Mouse (Mus musculus) liver, adult (tissue): ENCODE results near the gene Cpne9.

ENCODE experiments used
- GATA4 ChIP-seq: IDR thresholded peaks from 2 replicates; pipeline ENCODE4 v1.6.1; 2014; ENCODE audit warnings: mild to moderate bottlenecking, low read length; ENCODE audit not compliant: insufficient replicate concordance

Gene Cpne9

DNA sequence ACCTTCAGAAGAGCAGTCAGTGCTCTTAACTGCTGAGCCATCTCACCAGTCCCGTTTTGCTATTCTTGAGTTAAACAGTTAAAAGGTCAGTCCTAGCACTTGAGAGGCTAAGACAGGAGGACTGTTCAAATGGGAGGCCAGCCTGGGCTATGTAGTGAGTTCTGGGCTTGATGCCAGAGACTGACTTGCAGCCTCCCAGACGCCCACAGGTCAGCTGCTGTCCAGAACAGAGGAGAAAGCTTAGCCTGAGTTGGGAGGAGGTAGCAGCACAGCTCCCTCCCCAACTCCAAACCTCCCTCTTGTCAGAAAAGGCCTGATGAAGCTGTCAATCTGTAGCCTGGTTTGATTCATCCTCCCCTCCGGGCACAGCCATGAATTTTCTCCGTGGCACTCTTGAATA is 5.3 kb upstream of the Cpne9 start:
- TF ChIP-seq GATA4 = no peak

DNA sequence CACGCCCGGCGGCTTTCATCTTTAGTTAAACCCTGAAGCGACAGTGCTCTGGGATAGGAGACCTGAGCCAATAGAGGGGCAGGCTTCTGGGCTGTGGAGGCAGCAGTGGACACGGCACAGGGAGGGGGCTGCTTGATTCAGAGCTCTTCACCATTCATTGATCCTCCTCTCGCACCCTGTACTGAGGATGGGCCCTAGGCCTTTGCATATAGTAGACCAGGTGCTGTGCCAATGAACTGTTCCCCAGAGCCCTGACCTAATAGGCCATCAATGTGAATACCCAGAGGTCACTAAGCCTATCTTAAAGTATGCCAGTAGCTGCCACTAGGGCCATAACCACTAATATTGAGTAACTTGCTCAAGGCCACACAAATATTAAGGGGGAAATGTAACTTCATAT is 431 bp upstream of the Cpne9 start:
- TF ChIP-seq GATA4 = no peak

DNA sequence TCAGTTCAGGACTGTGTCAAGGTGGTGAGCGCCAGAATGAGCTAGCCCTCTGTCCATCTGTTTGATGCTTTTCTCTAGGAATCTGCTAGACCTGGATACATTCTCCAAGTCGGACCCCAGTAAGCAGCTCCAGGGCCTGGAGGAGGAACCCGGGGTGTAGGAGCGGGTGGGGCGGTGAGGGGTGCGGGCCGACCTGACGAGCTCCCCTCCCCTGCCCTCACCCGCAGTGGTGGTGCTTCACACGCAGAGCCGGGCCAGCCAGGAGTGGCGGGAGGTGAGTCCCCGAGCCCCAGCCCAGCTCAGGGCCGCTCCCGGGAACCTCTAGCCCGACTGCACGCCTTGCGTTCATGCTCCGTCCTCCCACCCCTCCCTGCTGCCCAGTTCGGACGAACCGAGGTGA is 862 bp downstream of the Cpne9 start:
- no peak for TF ChIP-seq GATA4

GRCm38 (mm10) chr6:113283500-113283899 is 1.4 kb downstream of the Cpne9 start:
- no peak for TF ChIP-seq GATA4

DNA sequence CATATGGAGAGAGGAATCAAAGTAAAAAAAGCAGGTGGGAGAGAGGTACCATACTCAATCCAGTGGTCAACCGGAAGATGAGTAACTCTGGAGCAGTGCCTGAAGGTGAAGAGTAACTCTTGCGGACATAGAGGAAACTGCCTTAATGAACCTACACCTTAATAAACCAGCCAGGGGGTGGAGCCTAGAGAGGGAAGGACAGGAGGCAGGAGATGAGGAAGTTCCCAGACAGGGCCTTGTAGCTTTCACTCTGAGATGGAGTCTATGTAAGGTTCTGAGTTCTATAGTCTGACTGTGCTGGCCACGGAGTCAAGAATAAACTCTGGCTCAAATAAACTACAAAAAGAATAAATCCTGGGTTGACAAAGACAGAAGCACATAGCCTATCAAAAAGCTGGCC is 2.8 kb downstream of the Cpne9 start:
- no peak for TF ChIP-seq GATA4

DNA sequence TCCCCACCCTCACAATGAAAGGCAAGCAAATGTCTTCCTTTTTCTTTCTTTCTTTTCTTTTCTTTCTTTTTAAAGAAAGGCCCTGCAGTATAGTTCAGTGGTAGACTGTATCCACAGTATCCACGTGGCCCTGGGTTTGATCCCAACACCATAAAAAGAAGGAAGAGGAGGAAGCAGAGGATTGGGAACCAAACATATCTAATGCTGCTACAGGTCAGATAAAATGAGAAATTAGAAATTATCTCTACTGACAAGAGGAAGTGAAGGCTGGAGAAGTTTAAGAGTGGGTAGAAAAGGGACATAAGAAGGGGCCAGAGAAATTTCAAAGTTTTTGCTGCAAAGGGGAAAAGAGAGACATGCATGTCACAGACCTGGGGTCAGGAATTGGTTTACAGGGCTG is 4.2 kb downstream of the Cpne9 start:
- no peak for TF ChIP-seq GATA4

- no peak for TF ChIP-seq GATA4
Measured at GRCm38 (mm10) chr6:113287236-113287635, 5.1 kb downstream of the Cpne9 start.

GRCm38 (mm10) chr6:113289346-113289745 is 7.2 kb downstream of the Cpne9 start:
- TF ChIP-seq GATA4 = no peak

DNA sequence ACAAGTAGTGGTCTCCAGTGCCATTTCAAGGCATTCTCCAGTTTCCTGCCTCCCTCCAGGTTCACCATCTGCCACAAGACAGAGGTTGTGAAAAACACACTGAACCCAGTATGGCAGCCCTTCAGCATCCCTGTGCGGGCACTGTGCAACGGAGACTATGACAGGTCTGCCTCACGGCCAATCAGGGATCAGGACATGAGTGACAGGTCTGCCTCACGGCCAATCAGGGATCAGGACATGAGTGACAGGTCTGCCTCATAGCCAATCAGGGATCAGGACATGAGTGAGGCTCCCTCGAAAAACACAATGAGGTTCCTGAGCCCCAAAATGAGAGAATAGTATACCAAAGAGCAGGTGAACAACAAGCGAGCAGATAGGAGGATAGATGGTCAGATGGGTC is 8.2 kb downstream of the Cpne9 start:
- no peak for TF ChIP-seq GATA4

GRCm38 (mm10) chr6:113292938-113293337 is 10.8 kb downstream of the Cpne9 start:
- no peak for TF ChIP-seq GATA4

DNA sequence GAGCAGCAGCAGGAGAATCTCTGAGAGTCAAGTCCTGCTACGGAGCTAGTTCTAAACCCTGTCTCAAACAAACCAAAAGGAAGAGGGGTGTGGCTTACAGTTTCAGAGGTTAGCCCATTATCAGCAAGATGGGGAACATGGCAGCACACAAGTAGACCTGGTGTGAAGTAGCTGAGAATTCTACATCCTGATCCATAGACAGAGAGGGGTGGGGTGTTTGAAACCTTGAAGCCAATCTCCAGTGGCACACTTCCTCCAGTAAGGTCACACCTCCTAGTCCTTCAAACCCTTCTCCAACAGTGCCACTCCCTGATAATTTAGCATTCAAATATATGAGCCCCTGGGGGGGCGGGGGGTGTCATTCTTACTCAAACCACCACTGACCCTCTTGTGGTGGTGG is 13.9 kb downstream of the Cpne9 start:
- TF ChIP-seq GATA4 = no peak

GRCm38 (mm10) chr6:113296639-113297038 is 14.5 kb downstream of the Cpne9 start:
- no peak for TF ChIP-seq GATA4

GRCm38 (mm10) chr6:113301350-113301749 is 19.2 kb downstream of the Cpne9 start:
- TF ChIP-seq GATA4 = no peak

DNA sequence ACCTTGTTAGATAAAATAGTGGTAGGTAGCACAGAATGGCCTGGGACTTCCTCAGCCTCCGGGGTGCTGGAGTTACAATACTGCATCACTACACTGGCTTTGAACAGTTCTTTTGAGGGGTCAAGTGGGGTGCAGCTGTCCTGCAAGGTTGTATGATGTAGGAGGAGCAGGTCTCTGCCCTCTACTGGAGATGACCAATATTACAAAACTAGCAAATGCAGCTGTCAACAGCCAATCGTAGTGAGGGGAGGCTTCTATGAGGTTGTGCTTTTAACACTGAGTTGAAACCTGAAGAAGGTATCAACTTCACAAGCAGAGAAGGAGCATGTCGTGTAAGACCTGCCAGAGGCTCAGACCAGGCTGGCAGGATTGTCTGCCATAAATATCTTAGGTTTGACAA is 20.2 kb downstream of the Cpne9 start:
- TF ChIP-seq GATA4 = no peak

DNA sequence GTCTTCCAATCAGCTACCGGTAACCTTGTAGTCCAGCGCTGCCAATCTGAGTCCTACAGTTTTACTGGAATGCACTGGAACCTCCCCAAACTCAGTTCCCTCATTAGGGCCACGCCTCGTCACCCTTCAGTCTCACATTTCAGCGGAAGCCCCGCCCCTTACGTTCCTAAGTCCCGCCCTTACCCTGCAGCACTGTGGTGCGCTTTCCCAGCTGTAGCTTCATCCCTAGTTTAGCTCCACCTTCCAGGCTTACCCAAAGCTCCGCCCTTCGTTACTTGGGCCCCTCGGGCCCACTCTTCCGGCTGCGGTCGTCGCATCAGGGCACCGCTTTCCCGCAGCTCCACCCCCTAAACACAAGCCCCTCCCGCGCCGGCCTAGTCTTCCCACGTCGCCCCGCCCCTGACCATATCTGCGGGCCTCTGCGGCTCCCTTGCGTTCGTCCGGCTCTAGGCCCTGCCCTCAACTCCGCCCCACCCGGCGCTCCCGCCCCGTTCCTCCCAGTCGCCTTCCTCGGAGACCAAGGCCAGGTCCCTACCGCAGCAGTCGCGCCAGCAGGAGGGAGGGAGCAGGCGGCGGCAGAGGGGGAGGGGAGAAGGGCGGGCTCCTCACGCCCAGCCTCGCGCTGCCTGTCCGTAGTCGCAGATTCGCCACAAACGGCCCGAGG is 24.3 kb downstream of the Cpne9 start:
- peak; percentile 78; the same call in 1 of the 2 replicates for TF ChIP-seq GATA4

DNA sequence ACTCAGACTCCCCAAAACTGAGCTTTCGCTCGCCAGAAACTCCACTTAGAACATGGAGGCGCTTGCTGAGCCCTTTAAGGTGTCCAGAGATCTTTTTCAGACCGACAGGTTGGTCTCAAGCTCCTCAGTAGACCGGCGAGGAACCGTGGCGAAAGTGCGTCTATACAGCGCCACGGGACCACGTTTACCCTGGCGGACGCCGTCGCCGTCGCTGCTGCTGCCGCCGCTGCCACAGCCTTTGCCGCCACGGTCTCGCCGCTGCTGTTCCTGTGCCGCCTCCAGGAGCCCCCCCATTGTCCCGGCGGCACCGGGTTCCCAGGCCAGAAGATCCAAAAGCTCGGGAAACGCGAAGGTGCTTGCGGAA is 24.9 kb downstream of the Cpne9 start, which contains the start of gene Brpf1:
Gene Brpf1 (plus strand): TSS at position 152 of the 364 bp plus-strand sequence.
- no peak for TF ChIP-seq GATA4

DNA sequence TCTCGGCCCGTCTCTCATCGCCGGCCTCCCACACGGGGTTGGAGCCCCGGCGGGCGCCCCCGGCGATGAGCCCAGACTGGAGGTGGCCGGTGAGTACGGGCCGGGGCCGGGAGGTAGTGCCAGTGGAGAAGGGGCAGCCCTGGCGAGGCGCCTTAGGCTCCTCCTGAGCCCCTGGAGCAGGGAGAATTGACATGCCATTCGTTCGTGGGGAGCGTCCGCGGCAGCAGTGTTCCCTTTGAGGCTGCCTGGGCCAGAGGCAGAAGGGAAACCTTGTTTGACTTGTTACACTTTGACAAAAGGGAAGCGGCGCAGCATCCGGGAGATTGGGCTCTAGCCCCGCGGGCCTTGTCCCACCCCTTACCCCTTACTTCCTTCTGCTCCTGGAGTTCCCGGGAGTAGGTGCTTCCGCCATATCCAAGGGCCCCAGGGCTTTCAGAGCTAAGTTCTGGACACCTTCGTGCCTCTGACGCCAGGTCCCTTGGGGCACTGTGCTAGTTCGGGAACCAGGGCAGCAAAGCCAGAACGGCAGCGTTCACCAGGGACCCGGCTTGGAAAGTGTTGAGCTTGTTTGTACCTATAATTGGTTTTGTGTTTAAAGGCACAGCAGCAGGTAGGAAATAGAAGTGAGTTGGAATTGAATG is 25.5 kb downstream of the Cpne9 start:
- no peak for TF ChIP-seq GATA4
